Mouse (Mus musculus) heart, embryonic 13.5 days (tissue): ENCODE measurements around the gene Stac3. TPM values are rescaled to one million over a fixed set of nuclear protein-coding genes. Genes with fewer than 3 reads are reported as not detected.

Source experiments
- ATAC-seq: fragments of 200-750 bp; cut with Nextera tagmentation; 2 replicates; pipeline ENCODE4 v1.8.0; 2017; ENCODE audit warnings: moderate TSS enrichment; ENCODE audit not compliant: insufficient number of reproducible peaks, low FRiP score, low TSS enrichment; ENCODE audit errors: extremely low read depth
- H3K27ac ChIP-seq: fragments of 300-500 bp; sonication (generic); replicated peaks from 2 replicates; pipeline ENCODE4 v1.5.1; 2015; ENCODE audit warnings: moderate library complexity, mild to moderate bottlenecking, inconsistent platforms
- H3K27me3 ChIP-seq: fragments of 300-500 bp; sonication (generic); replicated peaks from 2 replicates; pipeline ENCODE4 v1.6.1; 2015; ENCODE audit warnings: mild to moderate bottlenecking, inconsistent platforms
- H3K36me3 ChIP-seq: fragments of 300-500 bp; sonication (generic); 2 replicates; pipeline ENCODE4 v1.6.1; 2015; ENCODE audit warnings: mild to moderate bottlenecking, inconsistent platforms
- H3K4me1 ChIP-seq: fragments of 300-500 bp; sonication (generic); 2 replicates; pipeline ENCODE4 v1.6.1; 2015; ENCODE audit warnings: inconsistent platforms
- H3K4me2 ChIP-seq: fragments of 300-500 bp; sonication (generic); 2 replicates; pipeline ENCODE4 v1.6.1; 2015; ENCODE audit warnings: inconsistent platforms, mild to moderate bottlenecking, moderate library complexity
- H3K4me3 ChIP-seq: fragments of 300-500 bp; sonication (generic); 2 replicates; pipeline ENCODE4 v1.5.1; 2015; ENCODE audit warnings: moderate library complexity, mild to moderate bottlenecking, inconsistent platforms
- H3K9ac ChIP-seq: fragments of 300-500 bp; sonication (generic); 2 replicates; pipeline ENCODE4 v1.6.1; 2015; ENCODE audit warnings: inconsistent platforms, mild to moderate bottlenecking, moderate library complexity
- H3K9me3 ChIP-seq: fragments of 300-500 bp; sonication (generic); 2 replicates; pipeline ENCODE4 v1.6.1; 2016; ENCODE audit warnings: inconsistent platforms
- WGBS: fragments of 180-500 bp; shearing (Covaris S2); methylation state at CpG from one replicate; pipeline ENCODE4 v1.1.7; 2015; ENCODE audit warnings: mixed read lengths; 5-methylcytosine and 5-hydroxymethylcytosine counted together
- polyA plus RNA-seq: library from polyadenylated mRNA; unstranded; fragments of >200 nt; fragmentation: Nextera tagmentation; extraction: Ambion mirVana; gene quantifications from 2 replicates; pipeline ENCODE4 v1.2.1, GENCODE M21; 2015

Gene Stac3
- polyA plus RNA-seq, result 0.76 and 1.0 TPM in 2 replicates

DNA sequence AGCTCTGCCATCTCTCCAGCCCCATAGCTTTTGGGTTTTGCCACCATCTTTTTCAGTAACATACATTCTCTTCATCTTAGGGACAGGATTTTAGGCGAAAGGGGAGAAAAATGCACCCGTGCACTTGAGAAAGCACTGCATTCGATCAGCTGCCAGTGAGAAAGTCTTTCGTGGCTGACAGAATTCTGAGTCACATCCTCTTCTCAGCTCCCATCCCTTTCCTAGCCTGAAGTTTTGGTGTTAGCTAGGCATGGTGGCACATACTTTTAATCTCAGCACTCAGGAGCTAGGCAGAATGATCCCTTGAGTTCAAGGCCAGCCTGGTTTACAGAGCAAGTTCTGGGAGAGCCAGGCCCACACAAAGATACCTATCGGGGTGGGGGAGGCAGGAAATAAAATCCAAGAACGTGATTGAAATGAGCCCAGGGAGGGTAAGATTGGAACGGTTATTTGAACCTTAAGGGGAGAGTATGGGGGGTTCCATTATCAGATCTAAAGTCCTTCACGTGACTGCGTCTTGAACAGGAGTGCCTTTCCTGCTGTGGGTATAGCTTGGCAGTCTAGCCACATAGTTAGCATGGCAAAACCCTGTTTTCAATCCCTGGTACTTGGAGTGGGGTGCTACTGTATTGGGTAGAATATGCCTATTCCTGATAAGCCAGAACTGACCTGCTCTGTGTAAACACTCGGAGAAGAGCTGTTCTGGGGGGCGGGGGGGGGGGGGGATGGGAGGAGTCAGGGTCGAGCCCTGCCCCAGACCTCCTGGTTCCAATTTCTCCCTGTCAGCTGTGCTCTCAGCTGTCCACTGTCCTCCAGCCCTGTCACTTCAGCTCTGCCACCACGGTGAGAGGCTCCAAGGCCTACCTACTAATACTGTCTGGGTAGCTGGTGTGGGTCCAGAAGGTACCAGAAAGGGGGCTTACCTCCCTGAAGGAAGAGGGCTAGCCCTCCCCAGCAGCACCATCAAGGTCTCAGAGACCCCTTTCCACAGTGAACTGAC is at the start of gene Stac3:
Gene Stac3, plus strand, starts transcription at position 793 of the 1,000 bp plus-strand sequence.
- Histone ChIP-seq H3K4me1 (no peaks in the 10 kb centered on the region), H3K4me3 (no peak within 1 kb of the TSS), H3K27me3 (peaks cover 8% of the 10 kb centered on the region), H3K9me3 (no peaks in the 10 kb centered on the region), H3K36me3 (peaks cover 77% of the 10 kb centered on the region), H3K9ac (no peak within 1 kb of the TSS), H3K4me2 (no peak within 1 kb of the TSS), H3K27ac (no peak within 1 kb of the TSS)
- ATAC-seq, result no peak
- 60% methylated on average over 13 of the region's 13 CpGs for WGBS

DNA sequence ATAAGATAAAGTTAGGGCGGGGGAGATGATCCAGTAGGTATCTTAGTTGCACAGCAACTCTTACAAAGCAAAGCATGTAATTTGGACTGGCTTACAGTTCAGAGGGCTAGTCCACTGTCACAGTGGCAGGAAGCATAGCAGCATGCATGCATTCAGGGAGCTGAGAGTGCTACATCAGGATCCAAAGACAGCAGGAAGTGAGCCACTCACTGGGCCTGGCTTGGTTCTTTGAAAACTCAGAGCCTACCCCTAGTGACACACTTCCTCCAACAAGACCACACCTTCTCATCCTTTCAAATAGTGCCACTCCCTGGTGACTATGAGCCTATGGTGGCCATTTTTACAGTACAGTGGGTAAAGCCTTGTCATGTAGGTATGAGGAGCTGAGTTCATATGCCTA is 47.8 kb upstream of the Stac3 start:
- H3K4me2 ChIP-seq, result no peak overlapping the region
- WGBS, result 85% methylated on average over 1 of the region's 1 CpGs
- H3K36me3 ChIP-seq, result peaks cover 89% of the 10 kb centered on the region
- no peaks in the 10 kb centered on the region for H3K4me1 ChIP-seq
- no peak overlapping the region for H3K9ac ChIP-seq
- no peak for ATAC-seq
- no peak overlapping the region for H3K4me3 ChIP-seq
- H3K27ac ChIP-seq, result no peak overlapping the region
- no peaks in the 10 kb centered on the region for H3K9me3 ChIP-seq
- H3K27me3 ChIP-seq, result no peaks in the 10 kb centered on the region

DNA sequence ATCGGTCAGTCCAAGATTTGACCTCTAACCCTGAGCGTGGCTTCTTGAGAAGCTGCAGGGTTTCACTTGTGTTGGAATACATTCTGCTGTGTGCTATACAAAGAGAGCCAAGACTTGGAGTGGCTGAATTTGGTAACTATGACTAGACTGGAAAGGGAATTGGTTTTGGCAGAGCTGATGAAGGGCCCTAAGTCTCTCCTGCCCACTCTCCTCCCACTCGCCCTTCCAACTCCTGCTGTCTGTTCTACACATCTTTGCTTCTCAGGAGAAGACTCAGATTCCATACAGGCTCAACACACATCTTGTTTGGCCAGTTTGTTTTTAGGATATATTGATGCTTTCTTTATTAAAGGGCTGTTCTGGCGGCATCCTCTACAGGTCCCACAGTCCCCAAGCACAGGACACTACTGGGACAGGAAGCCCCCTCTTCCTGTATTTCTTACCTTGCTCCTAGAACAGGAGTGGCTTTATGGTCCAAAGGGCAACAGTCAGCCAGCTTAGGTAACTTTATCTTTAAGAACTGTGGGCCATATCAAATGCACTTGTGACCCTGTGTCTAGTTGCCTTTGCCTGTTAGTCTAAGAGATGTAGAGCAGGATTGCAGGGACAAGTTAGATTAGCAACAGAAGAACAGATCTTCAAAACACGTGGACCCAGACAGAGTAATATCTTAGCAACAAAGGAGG is 38.9 kb upstream of the Stac3 start:
- H3K27me3 ChIP-seq, result no peaks in the 10 kb centered on the region
- H3K36me3 ChIP-seq, result peaks cover 96% of the 10 kb centered on the region
- no peak for ATAC-seq
- no peak overlapping the region for H3K27ac ChIP-seq
- no peak overlapping the region for H3K4me2 ChIP-seq
- no peak overlapping the region for H3K4me3 ChIP-seq
- H3K4me1 ChIP-seq, result no peaks in the 10 kb centered on the region
- 83% methylated on average over 5 of the region's 5 CpGs for WGBS
- no peaks in the 10 kb centered on the region for H3K9me3 ChIP-seq
- H3K9ac ChIP-seq, result no peak overlapping the region

DNA sequence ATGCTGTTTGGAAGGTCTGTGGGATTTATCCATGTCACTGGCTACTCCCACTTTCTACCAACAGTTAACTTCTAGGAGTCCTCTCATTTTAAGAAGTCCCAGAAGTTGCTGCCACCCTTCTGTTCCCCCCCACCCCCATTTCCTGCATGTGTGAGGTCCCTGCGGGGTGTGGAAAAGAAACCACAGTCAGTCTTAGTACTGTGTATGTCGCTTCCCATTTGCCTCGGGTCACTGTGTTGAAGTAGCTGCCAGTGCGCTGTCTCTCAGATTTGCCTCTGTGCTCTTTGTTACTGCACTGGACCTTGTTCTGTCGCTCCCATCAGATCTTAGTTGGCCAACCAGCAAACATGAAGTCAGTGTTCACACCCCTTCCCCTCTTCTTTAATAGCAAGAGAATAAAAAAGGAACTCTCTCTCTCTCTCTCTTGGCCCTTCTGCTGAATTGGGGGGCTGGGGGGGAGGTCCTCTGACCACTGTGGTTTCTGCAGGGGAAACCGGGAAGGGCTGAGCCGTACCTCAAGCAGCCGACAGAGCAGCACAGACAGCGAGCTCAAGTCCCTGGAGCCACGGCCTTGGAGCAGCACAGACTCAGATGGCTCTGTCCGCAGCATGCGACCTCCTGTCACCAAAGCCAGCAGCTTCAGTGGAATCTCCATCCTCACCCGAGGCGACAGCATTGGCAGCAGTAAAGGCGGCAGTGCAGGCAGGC is 30.1 kb upstream of the Stac3 start:
- Histone ChIP-seq H3K36me3 (peaks cover 82% of the 10 kb centered on the region), H3K27ac (peak overlapping the region; percentile 30; the same call in 1 of the 2 replicates), H3K9ac (peak overlapping the region; percentile 14; the same call in 1 of the 2 replicates), H3K9me3 (no peaks in the 10 kb centered on the region), H3K4me1 (peaks cover 25% of the 10 kb centered on the region), H3K4me3 (no peak overlapping the region), H3K27me3 (no peaks in the 10 kb centered on the region), H3K4me2 (no peak overlapping the region)
- WGBS, result 47% methylated on average over 15 of the region's 15 CpGs
- no peak for ATAC-seq

DNA sequence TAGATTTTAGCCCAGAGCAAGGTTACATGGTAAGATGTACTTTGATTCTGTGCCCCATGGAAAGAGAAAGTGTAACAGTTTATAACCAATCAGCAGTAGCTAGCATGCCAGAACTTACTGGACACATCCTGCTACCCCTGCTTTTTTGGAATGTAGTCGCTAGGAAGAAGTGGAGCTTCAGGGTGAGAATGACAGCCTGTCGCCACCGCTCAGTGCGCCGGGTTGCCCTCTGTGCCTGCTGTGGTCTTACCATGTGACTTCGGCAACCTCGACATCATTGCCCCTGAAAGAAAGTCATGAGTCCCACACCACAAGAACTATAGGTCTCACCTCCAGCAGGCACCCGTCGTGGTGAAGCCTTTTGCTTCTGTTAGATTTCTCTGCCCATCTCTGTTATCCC is 28.8 kb upstream of the Stac3 start:
- Histone ChIP-seq H3K4me1 (peaks cover 25% of the 10 kb centered on the region), H3K4me3 (no peak overlapping the region), H3K27me3 (no peaks in the 10 kb centered on the region), H3K27ac (no peak overlapping the region), H3K36me3 (peaks cover 85% of the 10 kb centered on the region), H3K9ac (no peak overlapping the region), H3K4me2 (no peak overlapping the region), H3K9me3 (no peaks in the 10 kb centered on the region)
- WGBS, result 32% methylated on average over 9 of the region's 9 CpGs
- no peak for ATAC-seq

DNA sequence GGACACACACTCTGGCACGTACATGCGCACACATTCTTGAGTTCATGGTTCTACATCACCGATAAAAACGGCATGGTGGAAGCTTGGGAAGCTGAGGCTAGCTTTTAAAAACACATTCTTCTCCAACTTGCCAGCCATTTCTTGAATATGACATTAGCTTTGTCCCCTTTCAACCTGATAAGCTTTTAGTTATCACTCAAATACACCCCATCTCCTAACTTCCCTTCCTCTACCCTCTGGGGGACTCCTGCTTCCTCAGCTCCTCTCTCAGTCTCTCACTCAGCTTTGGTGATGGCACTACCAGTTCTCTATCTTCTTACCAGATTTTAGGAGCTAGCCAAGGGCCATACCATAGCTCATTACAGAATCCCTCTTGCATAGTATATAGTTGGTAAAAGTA is 26.3 kb upstream of the Stac3 start:
- H3K4me3 ChIP-seq, result no peak overlapping the region
- no peak for ATAC-seq
- H3K9me3 ChIP-seq, result no peaks in the 10 kb centered on the region
- H3K27me3 ChIP-seq, result no peaks in the 10 kb centered on the region
- peaks cover 78% of the 10 kb centered on the region for H3K36me3 ChIP-seq
- 94% methylated on average over 4 of the region's 4 CpGs for WGBS
- H3K4me2 ChIP-seq, result no peak overlapping the region
- H3K4me1 ChIP-seq, result peaks cover 25% of the 10 kb centered on the region
- H3K27ac ChIP-seq, result no peak overlapping the region
- H3K9ac ChIP-seq, result no peak overlapping the region

DNA sequence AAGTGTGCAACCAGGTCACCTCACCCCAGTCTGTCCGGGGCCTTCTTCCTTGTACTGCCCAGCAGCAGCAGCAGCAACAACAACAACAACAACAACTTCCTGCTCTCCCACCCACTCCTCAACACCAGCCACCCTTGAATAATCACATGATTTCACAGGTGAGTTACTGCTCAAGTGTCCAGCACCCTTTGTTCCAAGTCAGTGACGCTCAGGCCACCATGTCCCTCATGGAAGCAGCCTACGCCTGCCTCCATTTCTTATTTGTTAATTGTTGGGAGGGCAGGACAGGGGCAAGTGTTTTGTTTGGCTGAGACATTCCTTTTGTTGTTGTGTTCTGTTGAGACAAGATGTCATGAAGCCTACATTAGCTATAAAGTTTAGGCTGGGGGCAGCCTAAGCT is 24.9 kb upstream of the Stac3 start:
- Histone ChIP-seq H3K4me1 (peaks cover 13% of the 10 kb centered on the region), H3K9me3 (no peaks in the 10 kb centered on the region), H3K4me2 (no peak overlapping the region), H3K9ac (no peak overlapping the region), H3K4me3 (no peak overlapping the region), H3K27ac (no peak overlapping the region), H3K27me3 (no peaks in the 10 kb centered on the region), H3K36me3 (peaks cover 85% of the 10 kb centered on the region)
- WGBS, result 79% methylated on average over 3 of the region's 3 CpGs
- ATAC-seq, result no peak

DNA sequence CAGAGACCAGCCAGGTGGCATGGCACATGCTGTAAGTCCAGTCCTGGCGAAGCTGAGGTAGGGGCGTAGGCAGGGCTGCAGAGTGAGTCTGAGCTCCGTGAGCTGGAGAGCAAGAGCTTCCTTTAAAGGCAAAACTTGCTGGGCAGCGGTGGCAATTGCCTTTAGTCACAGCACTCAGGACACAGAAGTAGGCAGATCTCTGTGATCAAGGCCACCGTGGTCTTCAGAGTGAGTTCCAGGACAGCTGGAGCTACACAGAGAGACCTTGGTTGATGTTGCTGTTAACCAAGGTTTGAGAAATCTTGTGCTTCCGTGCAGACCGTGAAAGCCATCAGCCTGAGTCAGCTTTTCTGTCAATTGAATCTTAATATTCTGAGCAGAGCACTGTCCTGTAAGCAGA is 24.2 kb upstream of the Stac3 start:
- peaks cover 85% of the 10 kb centered on the region for H3K36me3 ChIP-seq
- 83% methylated on average over 7 of the region's 7 CpGs for WGBS
- H3K4me2 ChIP-seq, result no peak overlapping the region

DNA sequence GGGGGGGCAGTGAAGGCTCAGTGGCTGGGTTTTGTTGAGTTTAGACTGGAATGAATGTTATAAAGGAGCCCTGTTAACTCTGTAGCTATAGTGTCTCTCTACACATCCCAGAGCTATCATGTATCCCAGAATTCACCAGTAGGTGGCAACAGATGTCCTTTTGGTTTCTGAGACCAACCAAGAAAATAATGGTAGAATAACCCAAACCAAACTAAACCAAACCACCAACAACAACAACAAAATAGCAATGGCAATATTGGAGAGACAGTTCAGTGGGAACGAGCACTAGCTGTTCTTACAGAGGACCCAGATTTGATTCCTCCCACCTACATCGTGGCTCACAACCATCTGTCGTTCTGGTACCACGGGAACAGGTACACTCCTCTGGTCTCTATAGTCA is 22.4 kb upstream of the Stac3 start:
- Histone ChIP-seq H3K9ac (no peak overlapping the region), H3K4me3 (no peak overlapping the region), H3K27ac (no peak overlapping the region), H3K36me3 (peaks cover 87% of the 10 kb centered on the region), H3K9me3 (no peaks in the 10 kb centered on the region), H3K4me1 (no peaks in the 10 kb centered on the region), H3K27me3 (no peaks in the 10 kb centered on the region), H3K4me2 (no peak overlapping the region)
- no peak for ATAC-seq
- WGBS, result 91% methylated on average over 4 of the region's 4 CpGs

More for the DNA sequence above, 24.2 kb upstream of the Stac3 start:
- ATAC-seq, result no peak
- no peak overlapping the region for H3K9ac ChIP-seq
- no peak overlapping the region for H3K27ac ChIP-seq
- no peak overlapping the region for H3K4me3 ChIP-seq
- no peaks in the 10 kb centered on the region for H3K9me3 ChIP-seq
- no peaks in the 10 kb centered on the region for H3K27me3 ChIP-seq
- H3K4me1 ChIP-seq, result peaks cover 7% of the 10 kb centered on the region

DNA sequence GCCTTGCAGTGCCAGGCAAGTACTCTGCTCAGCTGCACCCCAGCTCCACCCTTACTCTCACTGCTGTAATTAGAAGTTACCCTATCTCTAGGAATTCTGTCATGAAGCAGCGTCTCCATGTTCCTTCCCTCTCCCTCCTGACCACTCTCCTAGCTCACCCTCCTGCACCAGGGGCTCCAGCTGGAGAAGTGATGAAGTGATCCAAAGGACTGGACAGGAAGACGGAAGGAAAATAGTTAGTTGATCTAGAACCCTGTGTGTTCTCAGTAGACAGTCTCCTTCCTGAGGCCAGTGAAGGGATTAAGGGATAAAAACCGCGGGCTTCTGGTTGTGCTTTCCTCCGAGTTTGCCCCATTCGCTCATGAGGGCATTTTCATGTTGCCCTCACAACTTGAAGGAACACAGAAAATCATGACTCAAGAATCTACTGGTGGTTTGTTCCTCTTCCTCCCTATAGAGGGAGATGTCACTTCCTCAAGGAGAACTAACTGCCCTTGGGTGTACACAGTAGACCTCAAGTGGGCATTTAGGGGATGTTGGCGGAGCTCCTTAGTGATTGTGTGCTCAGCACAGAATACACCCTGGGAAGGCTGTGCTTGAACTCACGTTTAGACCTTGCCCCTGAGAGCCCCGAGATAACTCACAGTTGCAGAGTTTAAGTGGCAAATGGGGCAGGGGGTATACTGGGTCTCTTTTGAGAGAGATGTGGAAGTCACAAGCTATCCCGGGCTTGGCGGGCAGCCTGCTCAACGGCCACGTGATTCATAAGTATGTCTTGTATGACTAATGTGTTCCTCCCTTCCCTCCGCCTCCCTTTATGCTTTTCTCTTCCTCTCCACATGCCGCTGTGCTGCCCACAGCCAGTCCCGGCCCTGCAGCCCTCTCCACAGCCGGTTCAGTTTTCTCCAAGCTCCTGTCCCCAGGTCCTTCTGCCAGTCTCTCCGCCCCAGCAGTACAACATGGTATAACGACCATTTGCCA is 20.4 kb upstream of the Stac3 start:
- Histone ChIP-seq H3K4me2 (no peak overlapping the region), H3K9ac (no peak overlapping the region), H3K9me3 (no peaks in the 10 kb centered on the region), H3K27me3 (no peaks in the 10 kb centered on the region), H3K36me3 (peaks cover 87% of the 10 kb centered on the region), H3K4me1 (no peaks in the 10 kb centered on the region), H3K27ac (no peak overlapping the region), H3K4me3 (no peak overlapping the region)
- no peak for ATAC-seq
- 82% methylated on average over 19 of the region's 19 CpGs for WGBS
